Mouse (Mus musculus) cerebral cortex, adult 2 months (tissue): Measurements from ENCODE around the gene Wfdc12.

Experiments
- WGBS: fragments of 180-500 bp; shearing (Covaris S2); methylation state at CpG from one replicate; pipeline ENCODE4 v1.1.7; 2018; 5-methylcytosine and 5-hydroxymethylcytosine counted together

Wfdc12 gene

DNA sequence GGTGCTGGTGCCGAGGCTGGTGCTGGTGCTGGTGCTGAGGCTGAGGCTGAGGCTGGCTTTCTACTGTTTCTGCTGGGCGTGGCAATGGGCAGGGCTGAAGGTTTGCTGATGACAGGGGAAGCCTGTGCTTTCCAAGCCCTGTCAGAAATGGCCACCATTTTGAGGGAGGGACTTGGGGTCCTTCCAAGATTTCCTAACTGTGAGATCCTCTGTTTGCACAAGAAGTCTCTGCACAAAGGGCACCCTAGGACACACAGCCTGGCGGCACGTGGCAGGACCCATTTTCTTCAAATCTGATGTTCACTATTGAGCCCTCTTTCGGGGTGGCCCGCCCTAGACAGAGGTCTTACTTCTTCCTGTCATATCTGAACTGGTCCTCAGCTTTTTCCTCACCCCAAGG lies at the start of gene Wfdc12:
TSS of gene Wfdc12 (minus strand) at position 33 of the 400 bp plus-strand sequence.
- 73% methylated on average over 6 of the region's 6 CpGs for WGBS

DNA sequence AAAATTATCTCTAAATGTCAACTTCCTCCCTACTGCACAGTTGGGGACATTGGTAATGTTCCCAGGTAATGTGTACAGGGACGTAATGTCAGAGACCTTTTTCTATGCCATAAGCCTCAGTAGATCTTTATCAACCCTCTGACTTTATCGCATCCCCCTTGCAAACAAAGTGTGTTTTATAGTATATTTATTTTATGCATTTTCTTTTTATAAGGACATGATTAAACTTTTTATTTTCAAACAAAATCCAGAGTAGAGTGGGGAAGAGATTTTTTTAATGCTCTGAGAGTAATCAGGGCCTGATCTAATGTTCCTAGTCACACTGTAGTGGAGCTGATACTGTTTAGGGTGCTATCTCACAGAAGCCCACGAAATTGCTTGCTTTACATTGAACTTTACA lies 48.0 kb upstream of the Wfdc12 start, which contains the start of gene Svs2:
TSS of gene Svs2 (minus strand) at position 101 of the 400 bp plus-strand sequence.
- WGBS, result 91% methylated on average over 3 of the region's 3 CpGs

DNA sequence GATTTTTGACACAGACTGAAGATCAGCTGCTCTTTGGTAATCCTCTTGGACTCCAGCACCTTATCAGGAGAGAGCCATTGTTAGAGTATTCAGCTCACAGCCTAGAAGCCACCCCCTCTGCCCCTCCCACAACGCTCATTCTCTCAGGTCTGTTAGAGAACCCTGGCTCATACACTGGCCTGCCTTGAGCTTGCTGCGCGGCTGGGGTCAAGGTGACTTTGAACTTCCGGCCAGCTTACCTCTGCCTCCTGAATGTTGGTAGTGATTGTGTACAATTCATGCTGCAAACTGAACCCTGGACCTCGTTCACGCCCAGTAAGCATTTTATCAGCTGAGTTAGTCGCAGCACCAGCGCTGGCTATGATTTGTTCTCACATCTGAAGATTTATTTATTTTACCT lies 42.3 kb upstream of the Wfdc12 start:
- WGBS, result 88% methylated on average over 8 of the region's 8 CpGs

DNA sequence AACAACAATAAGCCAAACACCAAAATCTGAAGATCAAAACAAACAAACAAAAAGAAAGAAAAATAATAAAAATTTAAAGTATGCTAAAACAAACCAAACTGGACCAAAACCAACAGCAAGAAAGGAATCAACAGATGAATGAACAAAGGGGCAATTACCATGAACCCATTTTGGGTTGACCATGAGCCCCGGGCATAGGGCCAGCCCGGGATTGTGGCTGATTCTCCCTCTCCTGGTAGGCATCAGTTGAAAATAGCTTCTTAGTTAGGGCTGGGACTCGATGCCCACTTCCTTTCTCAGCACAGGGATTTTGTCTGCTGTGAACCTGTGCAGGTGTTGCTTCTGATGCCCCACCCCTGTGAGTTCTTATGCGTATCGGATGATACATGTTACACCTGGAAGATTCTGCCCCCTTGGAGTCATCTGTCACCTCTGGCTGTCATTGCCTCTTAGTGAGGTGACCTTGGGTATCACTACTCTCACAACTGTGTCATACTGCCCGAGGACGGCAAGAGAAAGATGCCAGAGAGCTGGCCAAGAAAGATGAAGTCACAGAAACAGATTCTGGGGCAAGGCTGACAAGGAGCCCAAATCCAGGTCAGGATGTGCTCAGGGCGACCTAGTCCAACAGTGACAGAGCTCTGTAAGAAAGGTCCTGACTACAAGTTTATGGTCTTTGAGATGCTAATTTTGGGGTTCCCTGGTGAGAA lies 38.1 kb upstream of the Wfdc12 start:
- WGBS, result 80% methylated on average over 8 of the region's 8 CpGs

DNA sequence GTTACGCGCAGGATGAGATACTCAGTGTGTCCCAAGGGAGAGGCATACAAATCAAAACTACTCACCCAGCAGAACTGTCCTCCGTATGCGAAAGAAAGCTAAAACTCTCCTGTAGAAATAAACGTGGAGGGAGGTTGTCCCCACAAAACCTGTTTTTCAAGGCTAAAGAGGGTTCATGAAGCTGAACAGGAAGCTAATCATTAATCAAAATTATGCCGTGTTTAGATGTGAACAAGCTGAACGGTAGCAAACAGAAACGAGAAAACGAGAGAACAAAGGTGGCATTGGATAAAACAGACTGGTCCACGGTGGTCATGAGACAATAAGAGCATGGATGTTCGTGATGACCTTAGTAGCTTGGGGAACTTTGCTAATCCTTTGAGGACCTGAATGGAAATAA lies 31.1 kb upstream of the Wfdc12 start, which contains the start of gene Wfdc15b:
TSS of gene Wfdc15b (minus strand) at position 139 of the 400 bp plus-strand sequence.
- whole genome bisulfite sequencing, result 82% methylated on average over 11 of the region's 11 CpGs

DNA sequence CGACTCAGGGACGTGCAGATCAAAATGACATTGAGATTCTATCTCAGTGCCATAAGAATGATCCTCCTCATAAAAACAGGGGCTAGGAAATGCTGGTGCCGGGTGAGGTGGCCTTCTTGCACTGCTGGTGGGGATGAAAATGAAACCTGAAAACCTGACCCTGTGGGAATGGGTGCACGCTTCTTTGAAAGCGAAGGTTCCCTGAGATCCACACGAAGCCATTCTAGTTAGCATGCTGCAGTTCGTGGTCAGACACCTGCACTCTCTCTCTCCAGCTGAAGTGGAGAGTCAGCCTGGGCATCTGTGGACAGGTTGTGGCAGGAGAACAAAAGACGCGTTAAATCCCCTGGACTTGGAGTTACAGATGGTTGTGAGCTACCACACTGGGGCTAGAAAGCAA lies 28.9 kb upstream of the Wfdc12 start:
- 93% methylated on average over 9 of the region's 9 CpGs for WGBS

DNA sequence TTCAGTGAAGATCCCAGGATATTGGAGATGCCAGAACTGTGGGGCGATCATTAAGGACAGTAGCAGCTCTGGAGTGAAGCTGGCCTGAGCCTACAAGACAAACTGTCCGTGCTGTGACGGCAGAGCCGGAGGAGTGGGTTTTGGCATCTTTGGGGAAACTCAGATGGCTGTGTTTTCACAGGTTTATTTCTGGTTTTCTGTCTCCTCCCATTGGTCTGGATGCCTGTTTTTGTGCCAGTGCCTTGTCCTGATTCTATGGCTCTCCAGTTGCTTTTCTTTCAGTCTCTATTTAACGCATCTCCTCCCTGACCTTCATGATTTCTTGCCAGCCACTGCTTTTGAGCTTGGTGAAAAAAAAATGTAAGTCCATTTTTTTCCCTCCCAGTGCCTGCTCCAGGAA lies 22.3 kb upstream of the Wfdc12 start:
- 59% methylated on average over 5 of the region's 5 CpGs for WGBS

DNA sequence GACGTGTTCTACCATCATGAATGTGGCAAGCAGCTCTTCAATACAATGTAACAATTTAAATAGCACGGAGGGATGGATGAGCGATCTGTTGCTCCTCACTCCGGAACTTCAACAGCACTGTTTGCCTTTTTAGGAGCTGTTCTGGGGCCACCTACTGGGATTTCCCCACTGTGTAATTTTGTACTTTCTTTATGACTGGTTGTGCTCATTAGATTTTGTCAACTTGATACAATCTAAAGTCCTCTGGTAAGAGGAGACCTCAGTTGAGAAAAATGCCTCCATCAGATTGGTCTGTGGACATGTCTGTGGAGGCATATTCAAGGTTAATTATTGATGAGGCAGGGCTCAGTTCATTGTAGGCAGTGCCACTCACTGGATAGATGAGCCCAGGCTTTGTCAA lies 20.5 kb upstream of the Wfdc12 start:
- WGBS, result 75% methylated on average over 4 of the region's 4 CpGs

DNA sequence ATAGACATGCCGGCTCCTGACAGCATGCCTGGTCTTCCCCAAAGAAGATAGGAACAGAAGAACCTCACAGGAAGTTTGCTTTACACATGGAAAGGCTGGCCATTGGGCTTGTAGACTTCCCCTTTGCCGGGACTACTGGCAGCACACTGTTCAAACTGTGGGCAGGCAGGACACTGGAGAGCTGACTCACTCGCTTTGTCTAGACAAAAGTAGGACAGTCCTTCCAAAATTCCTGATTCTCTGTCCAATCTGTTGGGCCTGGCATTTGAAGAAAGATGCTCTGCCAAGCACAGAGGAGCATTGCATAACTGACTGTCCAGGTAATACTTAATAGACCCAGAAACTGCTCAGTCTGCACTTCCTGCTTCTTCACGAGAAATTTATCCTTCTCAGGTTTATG lies 16.3 kb upstream of the Wfdc12 start:
- WGBS, result 57% methylated on average over 4 of the region's 4 CpGs

DNA sequence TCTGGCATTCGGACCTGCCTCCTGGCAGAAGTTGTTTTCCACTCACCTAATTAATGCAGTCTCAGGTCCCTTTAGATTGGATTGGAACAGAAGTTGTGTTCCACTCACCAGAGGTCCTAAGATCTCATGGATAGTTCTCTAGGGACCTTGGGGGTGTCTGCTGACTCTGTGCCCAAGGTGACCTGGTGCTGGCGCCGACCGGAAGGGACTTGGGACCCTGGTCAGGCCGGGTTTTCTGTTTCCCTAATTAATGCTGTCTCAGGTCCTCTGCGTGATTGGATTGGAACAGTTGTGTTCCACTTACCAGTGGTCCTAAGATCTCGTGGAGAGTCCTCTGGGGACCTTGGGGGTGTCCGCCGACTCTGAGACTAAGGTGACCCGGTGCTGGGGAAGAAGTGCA lies 15.6 kb upstream of the Wfdc12 start:
- 92% methylated on average over 10 of the region's 10 CpGs for WGBS

DNA sequence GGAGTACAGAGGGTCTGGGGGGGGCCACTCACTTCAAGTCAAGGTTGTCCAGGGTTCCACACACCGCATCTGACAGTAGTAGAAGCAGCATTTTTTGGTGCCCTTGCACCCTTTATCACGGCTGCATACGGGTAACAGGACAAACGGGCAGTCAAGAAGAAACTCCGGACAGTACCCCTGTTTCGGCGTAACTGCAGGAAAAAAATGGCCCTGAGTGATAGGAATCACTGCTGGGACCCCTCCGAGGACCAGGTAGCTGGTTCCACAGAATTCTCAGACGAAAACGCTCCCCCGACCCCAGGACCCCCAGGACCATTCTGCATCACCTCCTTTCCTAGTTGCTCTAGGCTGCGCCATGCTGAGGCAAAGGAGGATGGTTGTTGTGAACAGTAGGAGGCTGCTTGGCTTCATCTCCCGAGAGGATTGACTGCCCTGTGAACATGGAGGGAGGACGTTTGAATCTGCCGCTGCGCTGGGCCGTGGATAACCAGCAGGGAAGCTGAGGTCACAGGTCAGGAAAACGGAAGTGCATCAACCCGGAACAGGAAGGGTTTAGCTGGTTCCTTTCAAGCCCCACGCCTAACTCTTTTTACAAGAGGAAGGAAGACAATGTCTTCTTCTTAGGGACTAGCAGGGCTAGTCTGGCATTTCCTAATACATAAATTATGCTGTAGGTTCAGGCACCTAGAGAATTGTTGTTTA lies 9.4 kb upstream of the Wfdc12 start, which contains the start of gene Wfdc15a:
TSS of gene Wfdc15a (minus strand) at position 505 of the 702 bp plus-strand sequence.
- 82% methylated on average over 20 of the region's 20 CpGs for WGBS

DNA sequence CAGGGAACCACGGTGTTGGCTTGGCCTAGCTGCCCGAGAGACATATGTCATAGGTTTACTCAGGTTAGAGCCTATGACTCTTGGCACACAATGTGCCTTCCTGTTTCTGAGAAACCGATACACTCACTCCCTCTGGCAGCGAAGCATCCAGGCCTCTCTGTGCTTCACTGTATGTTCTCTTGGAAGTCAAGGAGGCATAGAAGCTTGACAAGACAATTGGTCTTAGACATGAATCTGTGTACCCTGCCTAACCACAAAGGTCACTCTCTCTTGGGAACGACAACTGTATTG lies 6.2 kb upstream of the Wfdc12 start:
- WGBS, result 89% methylated on average over 5 of the region's 5 CpGs

DNA sequence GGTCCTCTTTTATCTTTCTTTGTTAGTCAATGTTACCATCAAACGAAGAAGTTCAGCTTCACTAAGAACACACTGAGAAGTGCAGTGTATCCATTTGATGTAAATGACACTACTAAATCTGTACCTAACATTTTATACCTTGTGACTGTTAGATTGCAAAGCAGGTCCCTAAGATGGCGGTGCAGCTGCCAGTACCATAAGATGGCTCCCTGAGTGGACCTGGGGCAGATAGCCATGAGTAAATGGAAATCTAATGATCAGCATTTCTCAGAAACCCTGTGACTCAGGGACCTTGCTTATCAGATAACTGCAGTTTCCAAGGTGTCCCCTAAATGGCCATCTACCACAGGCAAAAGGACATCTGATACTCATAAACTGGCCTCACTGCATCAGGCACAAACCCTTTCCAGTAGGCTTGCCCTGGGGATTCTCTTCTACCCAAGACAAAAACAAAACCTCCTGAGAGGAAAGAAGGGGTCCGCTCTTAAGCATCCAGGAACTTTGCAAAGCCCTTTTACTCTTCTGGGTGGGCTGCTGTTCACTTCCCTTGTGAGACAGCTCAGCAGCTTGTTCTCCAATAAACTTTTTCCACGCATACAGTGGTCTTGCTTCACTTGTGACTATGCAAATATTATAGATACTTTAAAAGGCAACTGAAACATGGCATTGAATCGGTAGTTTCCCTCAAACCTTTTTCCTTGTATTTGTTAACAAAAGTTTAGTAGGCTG lies 5.7 kb upstream of the Wfdc12 start:
- WGBS, result 94% methylated on average over 5 of the region's 5 CpGs

DNA sequence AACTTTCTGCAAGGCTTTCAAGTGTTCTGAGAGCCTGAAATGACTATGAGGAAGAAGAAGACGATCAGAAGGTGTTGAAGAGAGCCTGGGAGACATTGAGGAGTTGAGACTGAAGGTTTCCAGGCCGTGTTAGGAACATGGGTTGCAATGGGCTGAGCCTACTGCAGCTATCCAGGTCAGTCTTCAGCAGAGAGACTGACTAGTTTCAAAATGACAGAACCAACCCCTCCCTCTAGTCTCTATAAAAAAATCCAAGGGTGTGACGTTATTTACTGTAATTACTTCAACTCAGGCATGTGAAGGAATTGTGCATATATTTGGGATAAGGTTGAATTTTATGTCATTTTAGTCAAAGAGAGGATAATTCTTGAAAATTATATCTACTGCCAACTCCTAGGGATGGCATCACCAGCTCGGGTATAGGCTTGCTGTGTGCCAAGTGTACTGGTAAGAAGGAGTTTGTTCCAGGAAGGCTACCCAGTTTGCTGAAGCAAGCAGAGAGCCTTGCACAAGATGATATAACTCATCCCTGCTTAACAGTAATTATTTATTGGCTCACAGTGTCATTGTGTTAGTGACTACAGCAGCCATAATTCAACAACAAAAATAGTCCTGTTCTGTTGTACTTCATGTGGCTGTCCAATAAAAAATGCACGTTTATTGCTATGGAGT lies 4.7 kb upstream of the Wfdc12 start:
- WGBS, result 65% methylated on average over 5 of the region's 5 CpGs

DNA sequence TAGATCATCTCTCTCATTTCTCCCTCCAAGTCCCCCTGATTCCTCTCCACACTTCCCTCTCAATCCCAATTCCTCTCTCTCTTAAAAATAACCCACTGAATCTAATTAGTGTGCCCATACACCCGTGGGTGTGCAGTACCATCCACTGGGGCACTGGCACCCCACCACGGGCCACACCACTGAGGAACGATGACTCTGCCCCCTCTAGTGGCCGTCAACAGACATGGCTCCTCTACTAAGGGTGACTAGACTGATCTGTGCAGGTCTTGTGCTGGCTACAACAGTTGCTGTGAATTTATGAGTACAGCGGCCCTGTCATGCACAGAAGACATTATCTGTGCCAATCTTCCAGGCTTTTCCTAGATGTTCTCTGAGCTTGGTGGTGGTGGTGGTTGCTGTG lies 1.7 kb downstream of the Wfdc12 start:
- WGBS, result 34% methylated on average over 5 of the region's 5 CpGs

DNA sequence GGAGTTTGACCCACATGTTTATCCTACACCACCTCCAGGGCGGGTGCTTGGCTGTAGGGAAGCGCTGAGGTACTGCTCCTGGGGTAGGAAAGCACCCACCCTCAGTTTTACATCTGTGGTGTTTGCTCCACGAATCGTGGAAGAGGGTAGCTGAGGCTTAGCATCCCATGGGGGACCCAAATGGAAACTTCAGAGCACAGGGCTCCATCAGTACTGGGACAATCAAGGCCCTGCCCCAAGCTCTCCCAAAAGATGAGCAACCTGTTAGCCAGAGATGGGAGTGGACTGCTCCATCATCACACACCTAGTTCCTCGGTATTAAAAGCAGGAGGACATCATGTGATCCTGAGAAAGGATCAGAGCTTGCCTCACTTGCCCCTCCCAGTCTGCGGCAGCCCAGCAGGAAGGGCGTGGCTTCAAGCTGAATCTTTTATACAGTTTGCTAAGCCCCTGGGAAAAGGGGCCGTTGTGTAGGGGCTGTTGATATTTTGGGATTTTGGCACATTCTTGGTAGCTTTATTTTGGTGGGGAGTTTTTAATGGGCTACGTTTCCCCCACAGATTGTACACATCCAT lies 6.2 kb downstream of the Wfdc12 start:
- 48% methylated on average over 9 of the region's 9 CpGs for WGBS

DNA sequence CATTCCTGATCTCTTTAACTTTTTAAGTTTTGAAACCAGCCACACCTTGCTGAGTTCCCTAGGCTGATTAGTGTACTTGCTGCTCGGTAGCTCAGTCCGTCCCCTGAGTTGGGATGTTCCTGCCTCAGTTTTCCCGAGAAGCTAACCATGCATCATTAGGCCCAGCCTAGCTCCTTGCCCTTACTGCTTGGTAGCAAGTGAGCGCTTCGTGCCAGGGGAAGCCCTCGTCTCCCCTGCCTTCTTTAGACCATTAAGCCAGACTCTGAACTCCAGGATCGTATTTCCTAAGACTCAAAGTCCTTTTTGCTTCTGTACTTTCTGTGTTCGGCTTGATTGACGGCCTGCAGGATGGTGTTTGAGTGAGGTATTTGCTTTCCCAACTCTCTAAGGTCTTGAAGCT lies 7.1 kb downstream of the Wfdc12 start:
- WGBS, result 85% methylated on average over 9 of the region's 9 CpGs

DNA sequence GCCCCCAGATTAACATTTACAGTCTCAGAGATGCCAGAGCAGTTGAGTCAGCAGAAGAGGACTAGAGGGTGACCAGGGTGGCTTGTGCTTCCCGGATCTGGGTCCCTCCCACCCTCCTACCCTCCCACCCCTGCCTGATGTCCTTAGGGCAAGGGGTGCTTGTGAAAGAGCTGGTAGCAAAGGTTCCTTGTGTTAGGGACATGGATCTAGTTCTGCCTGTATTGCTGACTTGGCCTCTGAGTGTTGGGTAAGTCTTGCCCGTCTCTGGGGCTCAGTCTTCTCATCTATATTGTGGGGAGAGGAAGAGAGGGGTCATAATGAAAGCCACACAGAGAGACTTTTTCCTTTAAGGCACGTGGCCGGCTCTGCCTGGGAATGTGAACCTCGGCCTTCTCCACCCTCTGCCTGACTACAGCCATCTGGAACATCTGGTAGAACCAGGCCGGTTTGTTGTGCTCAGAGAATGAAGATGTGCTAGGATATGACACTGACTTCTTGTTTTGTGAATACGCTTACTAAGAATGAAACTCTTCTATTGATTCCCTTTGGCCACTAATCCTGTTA lies 7.6 kb downstream of the Wfdc12 start, which contains the start of gene Wfdc5:
TSS of gene Wfdc5 (minus strand) at position 51 of the 564 bp plus-strand sequence.
- WGBS, result 82% methylated on average over 7 of the region's 7 CpGs

DNA sequence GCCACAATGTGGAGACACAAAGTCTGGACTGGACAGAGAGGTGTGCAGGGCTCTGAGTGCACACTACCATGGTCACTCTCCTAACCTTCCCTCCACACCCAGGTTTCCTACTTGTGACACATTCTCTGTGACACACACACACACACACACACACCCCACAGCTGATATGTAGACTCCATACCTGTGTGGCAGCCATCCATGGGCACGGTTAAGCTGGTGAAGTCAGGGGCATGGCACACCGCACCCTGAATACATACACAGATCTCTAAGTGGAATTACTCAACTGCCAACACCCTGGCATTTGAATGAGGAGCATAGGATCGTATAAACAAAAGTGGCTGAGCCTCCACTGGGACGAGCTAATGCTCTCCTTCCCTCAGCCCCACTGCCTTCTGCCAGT lies 9.6 kb downstream of the Wfdc12 start:
- whole genome bisulfite sequencing, result 83% methylated on average over 4 of the region's 4 CpGs

DNA sequence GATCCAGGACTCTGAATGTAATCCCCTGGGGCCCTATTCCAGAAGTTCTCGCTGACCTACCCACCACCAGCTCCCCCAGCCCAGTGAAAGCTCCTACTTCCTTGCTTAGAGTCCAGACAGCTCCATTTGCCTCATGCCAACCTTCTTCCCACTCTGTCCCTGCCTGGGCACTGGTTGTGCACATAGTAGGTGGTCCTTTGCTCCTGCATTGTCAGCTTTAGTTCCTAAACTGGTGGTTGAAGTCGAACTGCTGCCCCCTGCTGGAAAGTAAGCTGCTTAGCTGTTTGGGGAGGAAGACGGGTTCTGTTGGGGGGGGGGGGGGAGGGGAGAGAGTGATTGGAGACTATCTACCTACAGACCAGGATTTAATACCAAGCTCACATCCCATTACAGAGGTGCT lies 10.3 kb downstream of the Wfdc12 start:
- WGBS, result 40% methylated on average over 3 of the region's 3 CpGs

DNA sequence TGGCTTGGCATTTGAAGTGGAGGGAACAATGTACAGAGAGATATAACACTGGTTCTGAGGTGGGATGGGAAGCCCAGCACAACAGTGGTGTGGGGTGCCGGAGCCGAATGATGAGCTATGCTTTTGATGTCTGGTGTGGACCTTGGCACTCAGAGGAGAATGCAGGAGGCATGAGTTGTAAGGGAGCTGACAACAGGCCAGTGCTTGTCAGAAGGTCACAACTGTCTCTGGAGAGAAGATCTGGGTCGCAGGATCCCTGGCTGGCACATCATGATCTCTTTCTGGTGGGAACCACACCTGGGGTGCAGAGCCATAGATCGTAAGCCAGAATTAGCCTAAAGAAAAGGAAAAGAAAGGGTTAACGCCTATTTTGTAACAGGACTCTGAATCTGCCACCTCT lies 12.6 kb downstream of the Wfdc12 start:
- WGBS, result 85% methylated on average over 5 of the region's 5 CpGs
